Mouse (Mus musculus) kidney, embryonic 16.5 days (tissue): ENCODE data around the gene Dennd1a. TPM values are rescaled to one million over a fixed set of nuclear protein-coding genes. Genes with fewer than 3 reads are reported as not detected.

ENCODE experiments used
- ATAC-seq: fragments of 200-750 bp; cut with Nextera tagmentation; 2 replicates; pipeline ENCODE4 v1.8.0; 2017; ENCODE audit warnings: moderate TSS enrichment; ENCODE audit not compliant: low FRiP score, low TSS enrichment
- H3K27ac ChIP-seq: fragments of 300-500 bp; sonication (generic); 2 replicates; pipeline ENCODE4 v1.5.1; 2014; ENCODE audit warnings: low read length
- H3K27me3 ChIP-seq: fragments of 300-500 bp; sonication (generic); 2 replicates; pipeline ENCODE4 v1.6.1; 2014; ENCODE audit warnings: low read length, control low read depth, mixed read lengths; ENCODE audit not compliant: insufficient read depth
- H3K36me3 ChIP-seq: fragments of 300-500 bp; sonication (generic); 2 replicates; pipeline ENCODE4 v1.6.1; 2014; ENCODE audit warnings: low read length, control low read depth, mixed read lengths; ENCODE audit not compliant: insufficient read depth
- H3K4me1 ChIP-seq: fragments of 300-500 bp; sonication (generic); 2 replicates; pipeline ENCODE4 v1.6.1; 2014; ENCODE audit warnings: low read length, control low read depth, mixed read lengths; ENCODE audit not compliant: insufficient read depth
- H3K4me2 ChIP-seq: fragments of 300-500 bp; sonication (generic); replicated peaks from 2 replicates; pipeline ENCODE4 v1.6.1; 2014; ENCODE audit warnings: low read depth, low read length
- H3K4me3 ChIP-seq: fragments of 300-500 bp; sonication (generic); 2 replicates; pipeline ENCODE4 v1.5.1; 2014; ENCODE audit warnings: mild to moderate bottlenecking, low read length
- H3K9ac ChIP-seq: fragments of 300-500 bp; sonication (generic); replicated peaks from 2 replicates; pipeline ENCODE4 v1.6.1; 2014; ENCODE audit warnings: low read length
- H3K9me3 ChIP-seq: fragments of 300-500 bp; sonication (generic); 2 replicates; pipeline ENCODE4 v1.6.1; 2016; ENCODE audit warnings: low read length, control low read depth
- WGBS: fragments of 180-500 bp; shearing (Covaris S2); extraction: QIAGEN DNeasy Blood & Tissue Kit; methylation state at CpG from one replicate; pipeline ENCODE4 v1.1.7; 2014; 5-methylcytosine and 5-hydroxymethylcytosine counted together
- polyA plus RNA-seq: library from polyadenylated mRNA; unstranded; fragments of >200 nt; fragmentation: Nextera tagmentation; extraction: Ambion mirVana; gene quantifications from 2 replicates; pipeline ENCODE4 v1.2.1, GENCODE M21; 2015

Gene Dennd1a
- polyA plus RNA-seq, 1 experiment from 2014 or later, result 14.3 TPM

DNA sequence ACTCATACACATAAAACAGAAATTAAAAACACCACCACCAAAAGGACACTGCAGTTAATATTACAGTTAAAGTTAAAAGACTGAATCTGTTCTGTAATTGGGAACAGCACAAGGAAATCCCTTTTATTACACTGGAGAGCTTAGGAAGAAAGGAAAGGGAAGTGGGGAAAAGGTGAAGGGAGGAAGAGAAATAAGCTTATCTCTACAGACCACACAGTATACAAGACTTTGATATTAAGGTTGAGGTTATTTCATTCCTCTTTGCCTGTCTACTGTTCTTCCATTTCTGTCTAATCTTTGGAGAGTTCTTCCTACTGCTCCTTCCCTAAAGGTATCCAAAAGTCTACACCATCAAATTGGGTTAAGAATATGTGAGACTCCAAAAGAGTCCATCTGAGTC is 28.1 kb downstream of the Dennd1a start:
- Histone ChIP-seq H3K4me1 (no peaks in the 10 kb centered on the region), H3K4me2 (no peak overlapping the region), H3K27ac (no peak overlapping the region), H3K4me3 (no peak overlapping the region), H3K9ac (no peak overlapping the region), H3K27me3 (no peaks in the 10 kb centered on the region), H3K9me3 (no peaks in the 10 kb centered on the region), H3K36me3 (no peaks in the 10 kb centered on the region)
- no peak for ATAC-seq

DNA sequence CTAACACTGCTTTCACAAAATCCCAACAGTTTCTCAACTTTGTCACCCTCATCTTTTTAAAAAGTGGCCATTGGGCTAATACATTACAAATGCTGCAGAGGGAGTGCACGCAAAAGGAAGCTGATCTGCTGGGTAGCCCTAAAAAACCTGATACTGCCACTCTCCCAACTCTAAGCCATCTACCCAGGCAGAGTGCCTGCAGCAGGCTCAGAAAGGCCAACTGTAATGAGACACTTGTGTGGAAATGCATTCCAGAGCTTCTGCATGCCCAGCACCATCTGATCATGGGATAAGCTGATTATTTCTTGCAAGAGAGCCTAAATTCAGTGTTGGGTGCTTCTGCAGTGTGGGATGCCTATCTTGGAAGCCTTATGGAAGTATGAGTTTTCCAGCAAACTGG is 49.6 kb downstream of the Dennd1a start:
- no peak for ATAC-seq
- no peak overlapping the region for H3K27ac ChIP-seq
- H3K4me1 ChIP-seq, result no peaks in the 10 kb centered on the region
- H3K9me3 ChIP-seq, result no peaks in the 10 kb centered on the region
- WGBS, result 57% methylated on average over 1 of the region's 1 CpGs
- H3K27me3 ChIP-seq, result no peaks in the 10 kb centered on the region
- no peak overlapping the region for H3K9ac ChIP-seq
- H3K36me3 ChIP-seq, result no peaks in the 10 kb centered on the region
- no peak overlapping the region for H3K4me2 ChIP-seq
- H3K4me3 ChIP-seq, result no peak overlapping the region

DNA sequence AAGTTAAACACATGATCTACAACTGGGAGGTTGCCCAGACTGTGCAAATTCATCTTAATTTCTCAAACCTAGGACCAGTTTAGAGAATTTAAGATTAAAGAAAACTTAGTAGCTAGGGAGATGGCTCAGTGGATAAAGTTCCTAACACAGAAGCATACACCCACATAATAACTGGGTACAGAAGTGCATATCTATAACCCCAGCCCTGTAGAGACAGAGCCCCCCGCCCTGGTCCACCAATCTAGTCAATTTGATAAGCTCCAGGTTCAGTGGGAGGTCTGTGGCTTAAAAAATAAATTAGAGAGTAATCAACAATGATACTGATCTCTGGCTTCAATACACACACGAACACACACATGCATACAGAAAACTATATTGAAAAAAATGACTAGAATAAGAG is 51.6 kb downstream of the Dennd1a start:
- Histone ChIP-seq H3K4me1 (no peaks in the 10 kb centered on the region), H3K27ac (no peak overlapping the region), H3K36me3 (no peaks in the 10 kb centered on the region), H3K27me3 (no peaks in the 10 kb centered on the region), H3K4me2 (no peak overlapping the region), H3K4me3 (no peak overlapping the region), H3K9me3 (no peaks in the 10 kb centered on the region), H3K9ac (no peak overlapping the region)
- no peak for ATAC-seq
- WGBS, result 86% methylated on average over 2 of the region's 2 CpGs

DNA sequence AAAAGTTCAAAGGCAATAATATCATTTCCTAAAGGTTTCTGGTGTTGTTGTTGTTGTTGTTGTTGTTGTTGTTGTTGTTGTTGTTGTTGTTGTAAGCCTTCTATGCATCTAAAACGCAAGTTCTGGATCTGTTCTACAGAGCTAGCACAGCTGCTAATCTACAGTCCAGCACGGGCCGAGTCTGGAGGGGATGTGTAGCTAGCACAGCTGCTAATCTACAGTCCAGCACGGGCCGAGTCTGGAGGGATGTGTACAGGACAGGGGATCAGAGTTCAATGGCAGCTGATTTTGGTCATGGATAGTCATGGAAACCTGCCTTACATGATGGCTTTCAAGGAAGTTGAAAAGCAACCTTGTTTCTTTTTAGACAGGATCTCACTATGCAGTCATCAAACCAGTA is 57.3 kb downstream of the Dennd1a start:
- H3K4me1 ChIP-seq, result no peaks in the 10 kb centered on the region
- 92% methylated on average over 5 of the region's 5 CpGs for WGBS

DNA sequence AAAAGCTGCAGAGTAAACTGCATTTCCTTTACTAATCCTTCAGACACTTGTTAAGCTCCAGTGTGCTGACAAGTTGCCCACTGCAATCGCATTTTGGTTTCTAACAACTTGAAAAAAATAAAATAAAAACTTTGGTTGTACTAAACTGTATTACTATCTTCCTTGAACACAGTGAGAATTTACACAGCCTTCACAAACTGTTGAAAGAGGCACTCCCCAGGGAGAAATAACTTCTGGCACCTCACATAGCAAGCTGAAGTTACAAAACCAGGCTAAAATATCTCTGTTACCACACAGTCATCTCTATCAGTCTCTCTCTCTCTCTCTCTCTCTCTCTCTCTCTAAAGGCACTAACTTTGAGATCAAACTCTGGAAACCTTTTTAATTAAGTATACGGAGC is 63.4 kb downstream of the Dennd1a start:
- Histone ChIP-seq H3K4me1 (peaks cover 8% of the 10 kb centered on the region), H3K9me3 (no peaks in the 10 kb centered on the region), H3K9ac (no peak overlapping the region), H3K4me2 (no peak overlapping the region), H3K36me3 (no peaks in the 10 kb centered on the region), H3K27ac (no peak overlapping the region), H3K27me3 (no peaks in the 10 kb centered on the region), H3K4me3 (no peak overlapping the region)
- ATAC-seq, result no peak
- WGBS, result 49% methylated on average over 2 of the region's 2 CpGs

More for the DNA sequence above, 57.3 kb downstream of the Dennd1a start:
- H3K9ac ChIP-seq, result no peak overlapping the region
- H3K4me3 ChIP-seq, result no peak overlapping the region
- no peaks in the 10 kb centered on the region for H3K27me3 ChIP-seq
- H3K36me3 ChIP-seq, result no peaks in the 10 kb centered on the region
- H3K27ac ChIP-seq, result no peak overlapping the region
- no peak overlapping the region for H3K4me2 ChIP-seq
- H3K9me3 ChIP-seq, result no peaks in the 10 kb centered on the region
- no peak for ATAC-seq

DNA sequence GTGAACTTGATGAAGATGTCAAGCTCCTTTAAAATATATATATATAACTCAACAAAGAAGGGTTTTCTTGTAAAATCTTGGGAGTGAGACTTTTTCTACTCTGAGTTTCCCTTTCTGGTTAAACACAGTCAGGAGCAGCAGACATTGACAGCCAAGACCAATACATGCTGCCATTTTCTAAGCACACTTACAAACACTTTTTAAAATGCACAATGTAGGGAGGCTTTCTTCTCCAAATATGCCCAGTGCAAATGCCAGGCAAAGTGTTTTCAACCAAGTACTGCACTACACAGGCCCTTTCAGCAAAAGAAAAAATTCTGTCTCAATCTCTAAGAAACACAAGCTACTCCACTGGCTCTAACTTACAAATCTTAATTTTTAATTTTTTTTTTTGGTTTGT is 65.7 kb downstream of the Dennd1a start:
- H3K27ac ChIP-seq, result no peak overlapping the region
- H3K9ac ChIP-seq, result no peak overlapping the region
- H3K9me3 ChIP-seq, result no peaks in the 10 kb centered on the region
- ATAC-seq, result no peak
- H3K27me3 ChIP-seq, result no peaks in the 10 kb centered on the region
- peaks cover 8% of the 10 kb centered on the region for H3K4me1 ChIP-seq
- no peak overlapping the region for H3K4me2 ChIP-seq
- H3K4me3 ChIP-seq, result no peak overlapping the region
- H3K36me3 ChIP-seq, result no peaks in the 10 kb centered on the region

DNA sequence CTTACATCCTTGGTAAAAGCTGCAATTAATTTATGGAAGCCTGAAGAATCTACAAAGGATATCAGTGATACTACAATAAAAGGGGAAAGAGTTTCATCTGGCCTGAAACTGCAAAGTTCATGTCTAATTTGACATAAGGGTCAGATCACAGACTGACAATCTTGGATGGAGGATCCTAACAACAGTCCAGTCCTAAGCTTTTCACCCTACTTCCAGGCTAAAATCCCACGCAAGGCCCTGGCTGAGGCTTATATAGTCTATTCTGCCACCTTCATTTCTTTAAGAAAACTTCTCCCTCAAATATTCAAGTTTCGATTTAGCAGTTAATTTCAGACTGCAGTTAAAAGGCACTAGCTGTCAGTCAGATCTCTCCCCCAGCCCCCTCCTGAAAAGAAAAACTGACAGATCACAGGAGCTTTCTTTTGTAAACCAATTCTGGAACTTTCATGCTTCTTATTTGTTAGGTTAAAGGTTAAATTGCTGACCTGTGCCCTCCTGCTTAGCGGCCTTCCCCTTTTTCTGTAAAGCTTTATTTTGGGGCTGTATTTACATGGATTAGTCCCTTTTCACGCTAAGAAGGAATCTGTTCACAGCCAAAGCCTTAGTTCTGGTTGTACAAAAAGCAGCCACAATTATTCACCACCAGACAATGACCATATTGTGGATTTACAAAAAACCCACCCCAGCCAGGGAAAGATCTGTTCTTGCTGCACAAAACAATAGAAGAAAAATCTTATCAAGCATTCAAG is 66.3 kb downstream of the Dennd1a start:
- no peaks in the 10 kb centered on the region for H3K9me3 ChIP-seq
- H3K27ac ChIP-seq, result no peak overlapping the region
- no peaks in the 10 kb centered on the region for H3K36me3 ChIP-seq
- peaks cover 8% of the 10 kb centered on the region for H3K4me1 ChIP-seq
- no peak overlapping the region for H3K9ac ChIP-seq
- H3K4me2 ChIP-seq, result no peak overlapping the region
- H3K4me3 ChIP-seq, result no peak overlapping the region
- H3K27me3 ChIP-seq, result no peaks in the 10 kb centered on the region
- WGBS, result 41% methylated on average over 4 of the region's 4 CpGs
- ATAC-seq, result no peak

DNA sequence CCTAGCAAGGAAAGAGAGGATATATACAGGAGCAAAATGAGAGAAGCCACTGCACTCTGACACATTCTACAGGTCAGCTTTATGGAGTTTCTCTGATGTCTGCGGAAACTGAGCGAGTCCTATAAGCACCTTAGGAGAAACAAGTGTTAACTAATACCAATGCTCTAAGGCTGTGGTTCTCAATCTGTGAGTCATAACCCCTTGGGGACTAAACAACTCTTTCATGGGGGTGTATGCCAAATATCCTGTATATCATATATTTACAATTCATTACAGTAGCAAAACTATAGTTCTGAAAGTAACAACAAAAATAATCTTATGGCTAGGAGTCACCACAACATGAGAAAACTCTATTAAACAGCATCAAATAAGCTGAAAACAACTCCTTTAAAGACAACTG is 67.5 kb downstream of the Dennd1a start:
- H3K9me3 ChIP-seq, result no peaks in the 10 kb centered on the region
- H3K27me3 ChIP-seq, result no peaks in the 10 kb centered on the region
- H3K9ac ChIP-seq, result no peak overlapping the region
- no peak overlapping the region for H3K27ac ChIP-seq
- H3K4me3 ChIP-seq, result no peak overlapping the region
- no peak overlapping the region for H3K4me2 ChIP-seq
- no peaks in the 10 kb centered on the region for H3K36me3 ChIP-seq
- 93% methylated on average over 2 of the region's 2 CpGs for WGBS
- H3K4me1 ChIP-seq, result peaks cover 8% of the 10 kb centered on the region
- ATAC-seq, result no peak

DNA sequence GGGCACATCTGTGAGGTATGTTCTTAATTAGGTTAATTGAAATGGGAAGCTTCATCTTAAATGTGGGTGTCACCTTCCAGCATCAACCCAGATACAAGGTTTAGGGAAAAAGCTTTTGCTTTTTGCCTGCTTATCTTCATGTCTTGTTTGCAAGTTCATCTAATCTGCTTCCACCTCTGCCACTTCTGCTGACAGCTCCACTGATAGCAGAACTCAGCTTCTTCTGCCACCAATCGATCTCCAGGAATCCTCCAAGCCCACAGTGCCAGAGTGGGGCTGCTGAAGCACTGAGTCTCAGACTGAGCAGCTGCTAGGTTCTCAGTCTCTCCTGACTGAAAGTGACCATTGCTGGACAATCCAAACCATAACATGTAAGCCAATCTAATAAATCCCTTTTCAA is 74.1 kb downstream of the Dennd1a start:
- ATAC-seq, result no peak
- Histone ChIP-seq H3K36me3 (no peaks in the 10 kb centered on the region), H3K27me3 (no peaks in the 10 kb centered on the region), H3K4me3 (no peak overlapping the region), H3K9me3 (peaks cover 5% of the 10 kb centered on the region), H3K4me2 (no peak overlapping the region), H3K9ac (no peak overlapping the region), H3K27ac (no peak overlapping the region), H3K4me1 (no peaks in the 10 kb centered on the region)
- 84% methylated on average over 1 of the region's 1 CpGs for WGBS

DNA sequence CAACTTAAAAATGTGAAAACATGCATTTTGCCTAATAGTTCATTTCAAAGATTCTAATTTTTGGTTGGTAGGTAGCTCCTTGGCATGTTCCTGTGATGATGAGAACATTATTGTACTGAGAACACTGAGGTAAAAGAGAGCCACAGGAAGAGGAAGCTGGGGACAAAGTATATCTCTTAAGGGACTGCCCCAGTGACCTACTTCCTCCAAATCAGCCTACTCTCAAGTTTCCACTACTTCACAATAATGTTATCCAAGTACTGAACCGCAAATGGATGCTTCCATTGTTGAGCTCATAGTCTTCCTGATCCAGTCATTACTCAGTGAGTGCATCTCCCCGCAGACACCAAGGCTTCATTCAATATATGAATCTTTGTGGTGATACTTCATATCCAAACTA is 75.8 kb downstream of the Dennd1a start:
- Histone ChIP-seq H3K4me3 (no peak overlapping the region), H3K27me3 (no peaks in the 10 kb centered on the region), H3K4me2 (no peak overlapping the region), H3K9ac (no peak overlapping the region), H3K27ac (no peak overlapping the region), H3K9me3 (peaks cover 5% of the 10 kb centered on the region), H3K4me1 (no peaks in the 10 kb centered on the region), H3K36me3 (no peaks in the 10 kb centered on the region)
- WGBS, result 90% methylated on average over 2 of the region's 2 CpGs
- ATAC-seq, result no peak
